Mouse (Mus musculus) urinary bladder, postnatal 36 days (tissue): ENCODE results near the gene Abca2.

Experiments
- DNase-seq, 2 experiments: peaks; one replicate each; pipeline ENCODE4 v3.0.0; 2022; ENCODE audit warnings: low spot score in 2 of 2, mixed read lengths in 1 of 2

The Abca2 gene

DNA sequence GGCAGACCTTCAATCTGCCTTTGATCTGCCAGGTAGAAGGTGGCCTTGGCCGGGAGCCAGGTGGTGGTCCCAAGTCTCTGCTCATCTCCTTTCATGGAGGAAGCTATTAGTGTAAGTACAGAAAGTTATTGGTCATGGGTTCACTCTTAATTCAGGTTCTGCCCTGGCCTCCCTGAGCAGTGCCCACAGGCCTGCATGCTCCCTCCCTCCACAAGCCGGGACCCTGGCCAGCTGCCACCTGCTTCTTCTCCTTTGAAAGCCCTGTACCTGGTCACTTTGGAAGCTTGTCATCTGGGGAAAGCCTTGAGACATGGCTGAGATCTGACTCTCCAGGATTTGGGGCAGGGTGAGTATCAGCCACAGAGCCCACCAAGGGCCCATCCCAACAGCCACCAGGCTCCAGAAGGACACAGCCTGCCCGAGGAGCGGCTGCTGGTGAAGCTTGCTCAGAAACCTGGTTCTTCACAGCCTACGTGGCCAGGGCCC lies 65.0 kb downstream of the Abca2 start, which contains the start of gene Lcn12:
Gene Lcn12, minus strand, starts transcription at position 436 of the 486 bp plus-strand sequence.
- DNase-seq: no peak

- no peak for DNase-seq
These were observed 68.0 kb downstream of the Abca2 start for GRCm38 (mm10) chr2:25496462-25496861.
